Mouse (Mus musculus): ENCODE results near the gene Nkiras1. TPM values are rescaled to one million over a fixed set of nuclear protein-coding genes. Genes with fewer than 3 reads are reported as not detected.
"Not testable (repeated sequence)": the region's sequence is repeated elsewhere in the genome, so short reads cannot be mapped to it uniquely, and the experiment has no call there.

Nkiras1 gene
- 10.2 and 12.0 TPM in 2 replicates for polyA plus RNA-seq (2014; fragmentation: Nextera tagmentation; extraction: Ambion mirVana)

DNA sequence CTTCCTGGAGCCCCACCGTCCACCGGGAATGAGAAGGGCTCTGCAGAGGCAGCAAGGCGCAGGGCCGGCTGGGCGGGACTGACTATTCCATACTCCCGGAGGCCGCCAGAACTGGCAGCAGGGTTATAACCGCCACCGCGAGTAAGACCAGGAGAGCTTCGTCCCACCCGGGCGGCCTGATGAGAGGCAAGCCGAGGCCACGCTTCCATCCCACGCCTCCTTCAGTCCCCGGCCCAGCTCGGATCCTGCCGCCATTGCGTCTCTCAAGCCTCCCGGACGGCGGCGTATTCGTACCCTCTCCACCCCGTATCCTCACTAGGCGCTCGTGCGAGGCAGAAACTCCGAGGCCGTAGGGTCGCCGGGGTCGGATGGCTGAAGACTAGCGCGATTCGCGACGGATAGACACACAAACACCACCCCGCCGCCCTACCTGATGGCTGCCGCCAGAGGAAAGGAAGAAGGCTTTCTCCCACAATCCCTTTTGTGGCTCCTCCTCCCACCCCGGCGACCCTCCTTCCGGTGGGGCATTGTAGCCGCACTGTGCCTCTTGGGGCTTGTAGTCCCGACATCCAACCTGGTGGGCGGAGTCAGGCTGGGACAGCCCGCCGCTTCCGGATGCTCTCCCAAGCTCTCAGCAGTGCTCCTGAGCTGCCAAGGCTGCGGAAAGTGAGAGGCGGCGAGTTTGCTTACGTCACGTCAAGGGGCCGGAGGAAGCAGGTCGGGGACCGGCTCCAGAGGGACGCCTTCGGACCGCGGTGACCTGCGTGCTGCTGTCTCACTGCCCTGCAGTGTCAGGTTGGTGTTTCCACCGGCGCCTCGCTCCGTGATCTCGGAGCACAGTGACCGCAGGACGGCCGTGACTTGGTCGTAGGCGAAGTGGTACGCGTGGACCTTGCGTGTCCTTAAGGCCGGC, at the start of gene Nkiras1, which contains the start of gene Rpl15:
Gene Nkiras1 (plus strand): TSS at position 608 of the 913 bp plus-strand sequence.
Gene Rpl15 (minus strand): TSS at position 863 of the 913 bp plus-strand sequence.
- DNase-seq (ENCODE audit: low spot score) (peak; percentile 99), ATAC-seq (ENCODE audit: insufficient number of reproducible peaks, low FRiP score, low TSS enrichment, low read depth) (peak; percentile 99)
- peak within 1 kb of the TSS; percentile 96 for H3K4me3 ChIP-seq (ENCODE audit: low read depth, low read length)
- peaks cover 6% of the 10 kb centered on the region for H3K36me3 ChIP-seq (ENCODE audit: control insufficient read depth, insufficient read depth, low read length)
- under 1% methylated on average over 78 of the region's 78 CpGs for WGBS
- H3K9me3 ChIP-seq (ENCODE audit: control insufficient read depth, low read length), result no peaks in the 10 kb centered on the region
- H3K27me3 ChIP-seq (ENCODE audit: control insufficient read depth, insufficient read depth, low read length), result no peaks in the 10 kb centered on the region
- H3K9ac ChIP-seq (ENCODE audit: low read length), result peak within 1 kb of the TSS; percentile 99
- no peaks in the 10 kb centered on the region for H3K4me1 ChIP-seq (ENCODE audit: control insufficient read depth, insufficient read depth, low read length)
- peak within 1 kb of the TSS; percentile 66 for H3K4me2 ChIP-seq (ENCODE audit: low read depth, severe bottlenecking)
- peak within 1 kb of the TSS; percentile 72 for H3K27ac ChIP-seq (replicated peaks; ENCODE audit: low read depth, low read length)

GRCm38 (mm10) chr14:18221977-18222376, 49.0 kb upstream of the Nkiras1 start:
- Histone ChIP-seq H3K27ac (replicated peaks; ENCODE audit: low read depth, low read length) (no peak overlapping the region), H3K9ac (ENCODE audit: low read length) (no peak overlapping the region), H3K4me2 (ENCODE audit: low read depth, severe bottlenecking) (no peak overlapping the region), H3K4me1 (ENCODE audit: control insufficient read depth, insufficient read depth, low read length) (no peaks in the 10 kb centered on the region), H3K27me3 (ENCODE audit: control insufficient read depth, insufficient read depth, low read length) (no peaks in the 10 kb centered on the region), H3K36me3 (ENCODE audit: control insufficient read depth, insufficient read depth, low read length) (no peaks in the 10 kb centered on the region), H3K4me3 (ENCODE audit: low read depth, low read length) (no peak overlapping the region), H3K9me3 (ENCODE audit: control insufficient read depth, low read length) (no peaks in the 10 kb centered on the region)
- DNase-seq (ENCODE audit: low spot score), result no peak
- 92% methylated on average over 6 of the region's 6 CpGs for WGBS
- no peak for ATAC-seq (ENCODE audit: insufficient number of reproducible peaks, low FRiP score, low TSS enrichment, low read depth)

GRCm38 (mm10) chr14:18225431-18225830, 45.5 kb upstream of the Nkiras1 start:
- not testable (repeated sequence) for H3K27me3 ChIP-seq (ENCODE audit: control insufficient read depth, insufficient read depth, low read length); H3K4me3 ChIP-seq (ENCODE audit: low read depth, low read length); H3K9me3 ChIP-seq (ENCODE audit: control insufficient read depth, low read length); DNase-seq (ENCODE audit: low spot score); H3K4me1 ChIP-seq (ENCODE audit: control insufficient read depth, insufficient read depth, low read length); H3K9ac ChIP-seq (ENCODE audit: low read length); ATAC-seq (ENCODE audit: insufficient number of reproducible peaks, low FRiP score, low TSS enrichment, low read depth); H3K4me2 ChIP-seq (ENCODE audit: low read depth, severe bottlenecking); H3K27ac ChIP-seq (replicated peaks; ENCODE audit: low read depth, low read length); H3K36me3 ChIP-seq (ENCODE audit: control insufficient read depth, insufficient read depth, low read length)
- 92% methylated on average over 11 of the region's 11 CpGs for WGBS

- H3K4me1 ChIP-seq (ENCODE audit: control insufficient read depth, insufficient read depth, low read length); H3K4me2 ChIP-seq (ENCODE audit: low read depth, severe bottlenecking); H3K27me3 ChIP-seq (ENCODE audit: control insufficient read depth, insufficient read depth, low read length); ATAC-seq (ENCODE audit: insufficient number of reproducible peaks, low FRiP score, low TSS enrichment, low read depth); H3K4me3 ChIP-seq (ENCODE audit: low read depth, low read length); H3K36me3 ChIP-seq (ENCODE audit: control insufficient read depth, insufficient read depth, low read length); H3K9ac ChIP-seq (ENCODE audit: low read length); DNase-seq (ENCODE audit: low spot score); H3K27ac ChIP-seq (replicated peaks; ENCODE audit: low read depth, low read length); H3K9me3 ChIP-seq (ENCODE audit: control insufficient read depth, low read length): not testable (repeated sequence)
- 92% methylated on average over 11 of the region's 11 CpGs for WGBS
Observed at GRCm38 (mm10) chr14:18226181-18226580, 44.8 kb upstream of the Nkiras1 start.

- not testable (repeated sequence) for H3K27me3 ChIP-seq (ENCODE audit: control insufficient read depth, insufficient read depth, low read length); DNase-seq (ENCODE audit: low spot score); H3K4me3 ChIP-seq (ENCODE audit: low read depth, low read length); H3K9ac ChIP-seq (ENCODE audit: low read length); H3K36me3 ChIP-seq (ENCODE audit: control insufficient read depth, insufficient read depth, low read length); H3K4me1 ChIP-seq (ENCODE audit: control insufficient read depth, insufficient read depth, low read length); ATAC-seq (ENCODE audit: insufficient number of reproducible peaks, low FRiP score, low TSS enrichment, low read depth); H3K27ac ChIP-seq (replicated peaks; ENCODE audit: low read depth, low read length); H3K9me3 ChIP-seq (ENCODE audit: control insufficient read depth, low read length); H3K4me2 ChIP-seq (ENCODE audit: low read depth, severe bottlenecking)
- 93% methylated on average over 10 of the region's 10 CpGs for WGBS
Observed at GRCm38 (mm10) chr14:18229751-18230150, 41.2 kb upstream of the Nkiras1 start.

DNA sequence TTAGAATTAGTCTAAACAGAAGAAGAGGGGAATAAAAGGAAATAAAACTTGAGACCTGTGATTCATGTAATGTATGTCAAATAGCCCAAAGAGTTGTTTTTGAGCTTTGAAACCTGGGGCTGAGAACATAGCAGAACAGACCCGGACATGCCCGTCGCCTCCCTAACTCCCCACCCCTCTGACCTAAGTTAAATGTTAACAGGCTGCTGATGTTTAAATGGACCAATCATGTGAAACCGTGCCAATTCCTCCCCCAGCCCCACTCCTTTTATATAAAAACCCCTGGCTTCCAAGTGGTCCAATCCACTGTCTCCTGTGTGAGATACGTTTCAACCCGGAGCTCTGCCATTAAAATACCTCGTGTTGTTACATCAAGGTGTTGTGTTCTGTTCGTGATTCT, 39.1 kb upstream of the Nkiras1 start:
- H3K9ac ChIP-seq (ENCODE audit: low read length); ATAC-seq (ENCODE audit: insufficient number of reproducible peaks, low FRiP score, low TSS enrichment, low read depth); H3K4me2 ChIP-seq (ENCODE audit: low read depth, severe bottlenecking); H3K4me3 ChIP-seq (ENCODE audit: low read depth, low read length); H3K9me3 ChIP-seq (ENCODE audit: control insufficient read depth, low read length); H3K27me3 ChIP-seq (ENCODE audit: control insufficient read depth, insufficient read depth, low read length); H3K27ac ChIP-seq (replicated peaks; ENCODE audit: low read depth, low read length); H3K36me3 ChIP-seq (ENCODE audit: control insufficient read depth, insufficient read depth, low read length); DNase-seq (ENCODE audit: low spot score); H3K4me1 ChIP-seq (ENCODE audit: control insufficient read depth, insufficient read depth, low read length): not testable (repeated sequence)
- 94% methylated on average over 8 of the region's 8 CpGs for WGBS

DNA sequence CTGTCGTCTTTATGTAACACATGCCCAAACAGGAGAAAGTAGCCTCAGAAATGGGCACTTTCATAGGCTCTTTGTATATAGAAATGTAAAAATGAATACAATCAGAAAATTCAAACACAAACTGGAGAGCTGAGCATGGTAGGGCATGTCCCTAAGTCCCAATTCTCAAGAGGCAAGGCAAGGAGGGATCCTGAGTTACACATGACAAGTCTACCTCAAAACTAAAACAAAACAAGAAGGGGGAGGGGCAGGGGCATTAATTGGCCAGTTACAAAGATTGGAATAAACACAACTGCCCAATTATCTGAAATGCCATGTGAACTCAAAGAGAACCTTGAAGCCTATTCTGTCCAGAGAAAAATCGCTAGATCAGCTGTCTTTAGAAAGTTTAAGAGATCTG, 37.9 kb upstream of the Nkiras1 start:
- H3K36me3 ChIP-seq (ENCODE audit: control insufficient read depth, insufficient read depth, low read length), result no peaks in the 10 kb centered on the region
- H3K4me3 ChIP-seq (ENCODE audit: low read depth, low read length), result no peak overlapping the region
- DNase-seq (ENCODE audit: low spot score) (no peak), ATAC-seq (ENCODE audit: insufficient number of reproducible peaks, low FRiP score, low TSS enrichment, low read depth) (no peak)
- H3K4me2 ChIP-seq (ENCODE audit: low read depth, severe bottlenecking), result no peak overlapping the region
- H3K9me3 ChIP-seq (ENCODE audit: control insufficient read depth, low read length), result no peaks in the 10 kb centered on the region; the same call in 1 of the 2 replicates
- no peak overlapping the region for H3K27ac ChIP-seq (replicated peaks; ENCODE audit: low read depth, low read length)
- 88% methylated on average over 2 of the region's 2 CpGs for WGBS
- no peaks in the 10 kb centered on the region for H3K27me3 ChIP-seq (ENCODE audit: control insufficient read depth, insufficient read depth, low read length)
- H3K4me1 ChIP-seq (ENCODE audit: control insufficient read depth, insufficient read depth, low read length), result no peaks in the 10 kb centered on the region
- H3K9ac ChIP-seq (ENCODE audit: low read length), result no peak overlapping the region

DNA sequence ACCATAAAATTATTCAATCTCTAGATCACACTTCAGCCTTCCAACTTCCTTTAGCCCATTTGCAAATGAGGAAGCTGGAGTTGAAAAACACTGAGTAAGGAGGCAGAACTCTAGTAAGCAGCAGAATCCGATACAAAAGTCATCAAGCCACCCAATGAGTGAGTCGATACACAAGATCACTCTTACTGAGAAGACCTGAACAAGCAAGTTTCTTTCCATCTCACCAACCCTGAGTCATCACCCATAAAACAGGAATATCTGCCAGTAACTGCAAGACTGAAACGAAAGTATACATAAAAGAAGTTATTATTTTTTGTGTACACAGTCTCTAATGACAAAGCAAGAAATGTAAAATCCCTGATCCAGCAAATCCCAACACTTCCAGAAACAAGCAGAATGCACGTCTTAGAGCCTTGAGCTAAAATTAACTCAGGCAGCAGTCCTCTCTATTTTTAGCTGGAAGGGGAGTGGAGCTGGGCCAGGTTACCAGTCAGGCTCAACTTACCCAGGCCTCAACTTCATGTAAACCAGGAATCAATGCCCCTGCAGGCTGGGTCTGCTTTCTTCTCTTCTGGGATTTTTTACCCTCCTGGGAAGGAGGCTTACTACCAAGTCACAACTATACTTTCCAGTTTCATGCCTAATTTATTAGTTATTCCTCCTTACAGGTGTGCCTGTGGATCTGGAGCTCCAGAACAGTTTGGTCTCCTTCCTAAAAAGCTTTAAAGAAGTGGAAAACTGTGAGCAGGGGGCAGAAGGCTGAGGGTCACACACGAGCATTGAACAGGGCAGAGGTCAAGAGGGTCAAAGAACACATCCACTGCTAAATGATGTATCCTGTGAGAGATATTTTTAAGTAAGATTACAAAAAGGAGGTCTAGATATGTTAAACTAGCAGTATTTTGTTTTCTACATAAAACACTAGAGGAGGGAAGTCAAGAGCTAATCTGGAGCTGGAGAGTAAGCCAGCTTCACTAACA, 36.7 kb upstream of the Nkiras1 start:
- Histone ChIP-seq H3K36me3 (ENCODE audit: control insufficient read depth, insufficient read depth, low read length) (no peaks in the 10 kb centered on the region), H3K27ac (replicated peaks; ENCODE audit: low read depth, low read length) (no peak overlapping the region), H3K4me2 (ENCODE audit: low read depth, severe bottlenecking) (no peak overlapping the region), H3K4me1 (ENCODE audit: control insufficient read depth, insufficient read depth, low read length) (no peaks in the 10 kb centered on the region), H3K9me3 (ENCODE audit: control insufficient read depth, low read length) (no peaks in the 10 kb centered on the region; the same call in 1 of the 2 replicates), H3K4me3 (ENCODE audit: low read depth, low read length) (no peak overlapping the region), H3K27me3 (ENCODE audit: control insufficient read depth, insufficient read depth, low read length) (no peaks in the 10 kb centered on the region), H3K9ac (ENCODE audit: low read length) (no peak overlapping the region)
- no peak for ATAC-seq (ENCODE audit: insufficient number of reproducible peaks, low FRiP score, low TSS enrichment, low read depth)
- WGBS, result 64% methylated on average over 5 of the region's 5 CpGs
- no peak for DNase-seq (ENCODE audit: low spot score)
